Mouse (Mus musculus) left cerebral cortex, adult 8-10 months (tissue): ENCODE results near the gene Gm21962. TPM values are rescaled to one million over a fixed set of nuclear protein-coding genes. Genes with fewer than 3 reads are reported as not detected.
"Not testable (repeated sequence)": the region's sequence is repeated elsewhere in the genome, so short reads cannot be mapped to it uniquely, and the experiment has no call there.

Source experiments
- DNase-seq, 2 experiments: peaks; one replicate each; pipeline ENCODE4 v3.0.0; 2022; ENCODE audit warnings: low spot score in 2 of 2
- total RNA-seq, 4 experiments: library from RNA; stranded (reverse); gene quantifications; 2 replicates each; pipeline ENCODE4 v1.2.4; 2022

The Gm21962 gene
- total RNA-seq, result not detected

DNA sequence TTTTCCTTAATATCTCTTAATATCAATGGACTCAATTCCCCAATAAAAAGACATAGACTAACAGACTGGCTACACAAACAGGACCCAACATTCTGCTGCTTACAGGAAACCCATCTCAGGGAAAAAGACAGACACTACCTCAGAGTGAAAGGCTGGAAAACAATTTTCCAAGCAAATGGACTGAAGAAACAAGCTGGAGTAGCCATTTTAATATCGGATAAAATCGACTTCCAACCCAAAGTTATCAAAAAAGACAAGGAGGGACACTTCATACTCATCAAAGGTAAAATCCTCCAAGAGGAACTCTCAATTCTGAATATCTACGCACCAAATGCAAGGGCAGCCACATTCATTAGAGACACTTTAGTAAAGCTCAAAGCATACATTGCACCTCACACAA is at the start of gene Gm21962:
Gene Gm21962 (plus strand): TSS at position 301 of the 400 bp plus-strand sequence.
- not testable (repeated sequence) for DNase-seq

DNA sequence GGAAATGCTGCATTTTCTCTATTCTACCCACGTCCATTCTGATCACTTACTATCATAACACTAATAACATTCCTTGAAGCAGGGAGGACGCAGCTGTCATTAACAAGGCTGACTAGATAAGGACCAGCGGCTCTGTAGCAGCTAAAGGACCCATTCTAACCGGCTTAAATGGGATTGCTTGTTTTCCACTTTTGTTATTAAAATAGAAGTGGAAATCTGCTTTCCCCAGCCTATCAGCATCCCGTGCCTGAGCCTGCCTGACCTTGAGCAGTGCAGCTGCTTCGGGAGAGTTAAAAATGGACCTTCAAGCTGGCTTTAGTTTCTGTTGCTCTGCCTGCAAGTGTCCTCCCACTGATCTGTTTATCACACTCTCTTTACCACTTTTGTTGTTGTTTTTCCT is 49.2 kb upstream of the Gm21962 start:
- DNase-seq, result no peak

GRCm38 (mm10) chr3:137622895-137623580 is 48.3 kb upstream of the Gm21962 start:
- peak in 1 of 2 experiments; percentile 12 for DNase-seq

GRCm38 (mm10) chr3:137623581-137624362 is 47.6 kb upstream of the Gm21962 start:
- DNase-seq, result peak; percentile 21 to 23

DNA sequence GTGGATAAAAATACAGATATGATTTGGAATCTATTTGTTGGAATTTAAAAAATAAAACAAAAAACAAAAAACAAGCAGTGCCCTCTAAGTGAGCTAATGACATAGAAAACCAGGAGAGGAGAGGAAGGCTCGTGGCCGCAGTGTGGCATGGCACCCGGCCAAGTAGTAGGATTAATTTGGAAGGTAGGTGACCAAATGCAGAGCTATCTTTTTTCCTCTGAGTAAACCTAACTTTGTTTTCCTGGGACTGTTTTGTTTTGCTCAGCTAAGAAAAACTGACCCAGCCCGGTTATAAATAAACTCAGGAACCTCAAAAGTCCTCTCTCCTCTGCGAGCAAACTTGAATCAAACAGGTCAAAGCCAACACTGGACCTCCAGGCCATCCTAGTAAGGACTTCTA is 46.3 kb upstream of the Gm21962 start:
- no peak for DNase-seq

GRCm38 (mm10) chr3:137633726-137634125 is 37.6 kb upstream of the Gm21962 start:
- no peak for DNase-seq

DNA sequence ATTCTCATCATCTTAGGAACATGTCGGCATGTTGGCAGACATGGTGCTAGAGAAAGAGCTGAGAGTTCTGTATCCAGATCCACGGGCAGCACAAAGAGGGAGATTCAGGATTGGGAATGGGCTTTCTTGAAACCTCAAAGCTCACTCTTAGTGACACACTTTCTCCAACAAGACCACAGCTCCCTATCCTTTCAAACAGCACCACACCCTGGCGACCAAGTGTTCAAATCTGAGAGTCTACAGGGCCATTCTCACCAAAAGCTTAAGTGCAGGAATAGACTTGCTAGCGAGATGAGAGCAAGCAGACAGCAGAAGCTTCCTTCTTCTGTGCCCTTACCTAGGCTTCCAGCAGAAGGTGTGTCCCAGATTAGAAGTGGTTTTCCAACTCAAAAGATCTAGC is 34.8 kb upstream of the Gm21962 start:
- no peak for DNase-seq

- DNase-seq, result no peak
These were observed 30.1 kb upstream of the Gm21962 start for GRCm38 (mm10) chr3:137641238-137641637.

DNA sequence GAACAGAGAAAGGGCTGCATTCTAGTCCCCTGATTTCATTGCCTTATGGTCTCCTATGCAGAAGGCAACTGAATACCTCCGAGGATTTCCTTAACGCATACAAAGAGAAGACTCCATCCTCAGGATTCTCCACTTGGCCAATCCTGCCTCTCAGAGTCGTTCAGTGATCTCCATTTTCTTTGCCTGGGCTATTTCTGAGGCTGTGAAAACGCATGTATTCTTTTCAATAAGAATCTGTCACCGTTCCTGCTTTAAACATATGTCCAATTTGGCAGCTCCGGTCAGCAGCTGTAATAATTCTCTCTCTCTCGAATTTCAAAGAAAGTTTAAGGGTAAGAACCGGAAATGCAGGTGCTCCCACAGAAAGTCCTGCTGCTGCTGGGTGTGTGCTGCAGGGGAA is 29.2 kb upstream of the Gm21962 start:
- no peak for DNase-seq

DNA sequence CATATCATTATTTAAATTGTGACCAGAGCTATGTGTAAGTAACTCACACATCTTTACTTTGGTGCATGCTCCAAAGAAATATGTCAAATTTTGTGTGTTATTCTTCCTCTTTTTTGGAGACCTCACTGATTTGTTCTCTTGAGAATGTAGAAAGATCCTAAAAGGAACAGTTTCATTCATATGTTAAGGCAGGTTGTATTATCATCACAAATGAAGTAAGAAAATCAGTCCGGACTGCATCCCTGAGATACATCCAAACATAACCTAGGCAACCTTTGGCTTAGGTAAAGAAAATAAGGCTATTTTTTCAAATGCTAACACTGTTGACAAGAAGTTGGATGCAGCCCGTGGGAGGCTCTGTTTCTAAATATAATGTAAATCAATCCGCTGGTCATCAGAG is 28.8 kb upstream of the Gm21962 start:
- no peak for DNase-seq

DNA sequence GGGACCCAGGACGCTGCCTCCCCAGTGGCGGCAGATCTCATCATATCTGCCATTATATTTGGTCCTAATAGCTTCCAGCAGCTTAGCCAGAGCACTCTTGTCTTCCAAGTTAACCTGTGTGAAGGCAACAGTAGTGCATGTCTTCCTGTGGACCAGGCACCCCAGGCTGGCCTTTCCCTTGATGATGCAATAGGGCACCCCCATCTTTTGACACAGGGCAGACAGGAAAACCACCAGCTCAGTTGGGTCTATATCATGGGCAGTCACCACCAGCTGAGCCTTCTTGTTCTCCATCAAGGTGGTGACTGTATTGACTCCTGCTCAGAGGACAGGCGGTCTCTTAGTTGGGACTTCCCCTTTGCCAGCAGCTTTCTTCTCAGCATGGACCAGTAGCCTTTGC is 27.2 kb upstream of the Gm21962 start:
- DNase-seq, result no peak

DNA sequence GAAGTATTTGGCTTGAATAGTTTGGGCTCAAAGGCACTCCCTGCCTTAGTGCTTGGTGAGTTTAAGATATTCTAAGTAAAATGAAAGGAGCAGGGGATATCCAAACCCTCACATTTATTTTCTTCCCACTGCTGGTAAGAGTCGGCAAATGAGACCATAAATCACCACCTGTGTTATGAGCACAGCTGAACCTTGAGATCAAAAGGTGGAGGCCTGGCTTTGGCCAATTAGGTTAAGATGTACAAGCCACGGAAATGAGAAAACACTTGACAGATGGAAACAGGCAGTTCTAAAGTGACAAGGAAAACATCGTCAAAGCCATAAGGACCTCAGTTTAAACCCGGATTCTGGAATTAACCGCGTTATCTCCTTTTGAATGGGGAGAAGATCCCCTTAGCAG is 26.4 kb upstream of the Gm21962 start:
- no peak for DNase-seq

- peak in 1 of 2 experiments; percentile 50 for DNase-seq
These were observed 23.8 kb upstream of the Gm21962 start for GRCm38 (mm10) chr3:137647427-137648100.

GRCm38 (mm10) chr3:137649112-137649511 is 22.2 kb upstream of the Gm21962 start:
- no peak for DNase-seq

DNA sequence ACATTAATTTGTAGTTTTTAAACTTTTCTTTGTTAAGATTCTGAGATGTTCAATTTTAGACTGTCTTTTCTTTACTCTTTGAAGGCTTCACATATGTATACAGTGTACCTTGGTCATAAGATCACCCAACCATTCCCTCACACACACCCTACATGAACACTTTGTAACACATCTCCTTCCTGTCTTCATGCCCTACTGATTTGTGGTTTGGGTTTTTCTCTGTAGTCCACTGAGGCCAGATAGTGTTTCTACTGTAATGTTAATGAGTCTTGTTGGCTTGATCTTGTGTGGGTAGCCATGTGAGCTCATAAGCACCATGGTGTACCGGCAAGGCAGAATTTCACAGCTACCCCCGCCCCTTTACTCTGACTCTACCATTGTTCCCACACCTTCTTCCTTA is 18.5 kb upstream of the Gm21962 start:
- DNase-seq, result no peak

- peak in 1 of 2 experiments; percentile 17 for DNase-seq
These were observed 9.6 kb downstream of the Gm21962 start for GRCm38 (mm10) chr3:137680923-137681322.

GRCm38 (mm10) chr3:137682911-137683806 is 11.8 kb downstream of the Gm21962 start:
- DNase-seq, result peak in 1 of 2 experiments; percentile 51

- DNase-seq, result no peak
These were observed 12.6 kb downstream of the Gm21962 start for GRCm38 (mm10) chr3:137683807-137684403.

DNA sequence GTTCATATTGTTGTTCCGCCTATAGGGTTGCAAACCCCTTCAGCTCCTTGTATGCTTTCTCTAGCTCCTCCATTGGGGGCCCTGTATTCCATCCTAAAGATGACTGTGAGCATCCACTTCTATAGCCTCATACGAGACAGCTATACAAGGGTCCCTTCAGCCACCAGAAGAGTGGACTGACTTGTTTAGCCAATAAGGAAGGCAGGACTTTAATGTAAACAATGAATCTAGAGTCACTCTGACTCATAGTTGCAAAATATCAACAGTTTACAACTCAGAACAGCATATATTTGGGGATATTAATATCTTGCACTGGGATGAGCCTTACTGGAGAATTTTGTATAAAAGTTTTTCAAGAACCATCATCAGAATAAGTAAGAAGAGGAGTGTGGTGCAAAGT is 15.6 kb downstream of the Gm21962 start:
- no peak for DNase-seq

- DNase-seq, result no peak
These were observed 20.2 kb downstream of the Gm21962 start for GRCm38 (mm10) chr3:137691503-137691902.

- no peak for DNase-seq
These were observed 44.6 kb downstream of the Gm21962 start for GRCm38 (mm10) chr3:137715946-137716345.
